Mouse (Mus musculus) neural tube, embryonic 11.5 days (tissue): ENCODE measurements at regions not wholly inside any gene's neighbourhood (a gene's known extent, or its start where the extent isn't known, plus 50 kb on each side); places are given as distances from the start of the nearest gene placed in this dataset.

Source experiments
- ATAC-seq: fragments of 200-750 bp; cut with Nextera tagmentation; 2 replicates; pipeline ENCODE4 v1.8.0; 2017; ENCODE audit warnings: moderate number of reproducible peaks, mild to moderate bottlenecking, moderate TSS enrichment, moderate library complexity; ENCODE audit not compliant: insufficient read depth, low FRiP score, low TSS enrichment
- DNase-seq: peaks from one replicate; pipeline ENCODE4 v3.0.0-alpha.2; 2015; ENCODE audit warnings: low spot score
- H3K27ac ChIP-seq: fragments of 300-500 bp; sonication (generic); 2 replicates; pipeline ENCODE4 v1.5.1; 2014; ENCODE audit warnings: low read depth, mild to moderate bottlenecking, low read length
- H3K27me3 ChIP-seq: fragments of 300-500 bp; sonication (generic); 2 replicates; pipeline ENCODE4 v1.6.1; 2014; ENCODE audit warnings: mild to moderate bottlenecking, low read length, mixed read lengths; ENCODE audit not compliant: control insufficient read depth, insufficient read depth
- H3K36me3 ChIP-seq: fragments of 300-500 bp; sonication (generic); 2 replicates; pipeline ENCODE4 v1.6.1; 2014; ENCODE audit warnings: mild to moderate bottlenecking, low read length, moderate library complexity, mixed read lengths; ENCODE audit not compliant: control insufficient read depth, insufficient read depth
- H3K4me1 ChIP-seq: fragments of 300-500 bp; sonication (generic); 2 replicates; pipeline ENCODE4 v1.6.1; 2014; ENCODE audit warnings: low read length, mixed read lengths; ENCODE audit not compliant: control insufficient read depth, insufficient read depth
- H3K4me2 ChIP-seq: fragments of 300-500 bp; sonication (generic); 2 replicates; pipeline ENCODE4 v1.6.1; 2014; ENCODE audit warnings: low read depth, mild to moderate bottlenecking, moderate library complexity
- H3K4me3 ChIP-seq: fragments of 300-500 bp; sonication (generic); 2 replicates; pipeline ENCODE4 v1.5.1; 2014; ENCODE audit warnings: low read depth, low read length
- H3K9ac ChIP-seq: fragments of 300-500 bp; sonication (generic); 2 replicates; pipeline ENCODE4 v1.6.1; 2014; ENCODE audit warnings: mild to moderate bottlenecking, low read length
- H3K9me3 ChIP-seq: fragments of 300-500 bp; sonication (generic); 2 replicates; pipeline ENCODE4 v1.6.1; 2016; ENCODE audit warnings: low read length; ENCODE audit not compliant: control insufficient read depth
- WGBS: fragments of 180-500 bp; shearing (Covaris S2); extraction: QIAGEN DNeasy Blood & Tissue Kit; methylation state at CpG from one replicate; pipeline ENCODE4 v1.1.7; 2014; 5-methylcytosine and 5-hydroxymethylcytosine counted together

DNA sequence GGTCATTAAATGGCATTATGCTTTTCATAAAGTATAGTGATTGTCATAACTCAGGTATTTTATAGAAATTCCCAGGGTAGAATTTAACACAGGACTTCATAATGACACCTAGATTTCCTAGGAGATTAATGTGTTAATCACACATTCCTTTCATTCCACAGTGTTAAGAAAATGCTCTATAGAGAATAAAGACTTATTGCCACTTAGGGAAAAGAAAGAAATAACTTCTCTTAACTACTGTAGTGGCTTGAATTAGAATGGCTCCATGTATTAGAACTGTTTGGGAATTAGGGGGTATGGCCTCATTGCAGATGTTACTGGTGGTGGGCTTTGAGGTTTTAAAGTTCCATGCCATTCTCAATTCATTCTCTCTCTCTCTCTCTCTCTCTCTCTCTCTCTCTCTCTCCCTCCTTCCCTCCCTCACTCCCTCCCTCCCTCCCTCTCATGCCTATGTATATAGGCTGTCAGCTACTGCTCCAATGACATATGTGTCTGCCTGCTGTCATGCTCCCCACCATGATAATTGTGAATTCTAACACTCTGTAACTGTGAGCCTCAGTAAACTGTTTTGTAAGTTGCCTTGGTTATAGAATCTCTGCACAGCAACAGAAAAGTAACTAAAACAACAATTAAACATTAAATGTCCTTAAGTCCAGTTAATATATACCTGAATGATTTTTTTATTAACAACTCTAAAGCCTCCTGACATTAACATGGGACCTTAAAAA lies 425.1 kb upstream of the Depdc1a start:
- no peaks in the 10 kb centered on the region for H3K27me3 ChIP-seq
- no peak overlapping the region for H3K9ac ChIP-seq
- H3K4me2 ChIP-seq = no peak overlapping the region
- no peak overlapping the region for H3K27ac ChIP-seq
- no peaks in the 10 kb centered on the region for H3K9me3 ChIP-seq
- DNase-seq = no peak
- no peak for ATAC-seq
- no peaks in the 10 kb centered on the region for H3K4me1 ChIP-seq
- H3K4me3 ChIP-seq = no peak overlapping the region
- H3K36me3 ChIP-seq = no peaks in the 10 kb centered on the region

- Histone ChIP-seq H3K27ac (no peak overlapping the region), H3K36me3 (no peaks in the 10 kb centered on the region), H3K9me3 (no peaks in the 10 kb centered on the region), H3K9ac (no peak overlapping the region), H3K4me1 (no peaks in the 10 kb centered on the region), H3K4me3 (no peak overlapping the region), H3K27me3 (no peaks in the 10 kb centered on the region), H3K4me2 (no peak overlapping the region)
- 90% methylated on average over 1 of the region's 1 CpGs for WGBS
- no peak for ATAC-seq
- no peak for DNase-seq
These were observed 438.2 kb upstream of the Depdc1a start for GRCm38 (mm10) chr3:159056960-159057525.

DNA sequence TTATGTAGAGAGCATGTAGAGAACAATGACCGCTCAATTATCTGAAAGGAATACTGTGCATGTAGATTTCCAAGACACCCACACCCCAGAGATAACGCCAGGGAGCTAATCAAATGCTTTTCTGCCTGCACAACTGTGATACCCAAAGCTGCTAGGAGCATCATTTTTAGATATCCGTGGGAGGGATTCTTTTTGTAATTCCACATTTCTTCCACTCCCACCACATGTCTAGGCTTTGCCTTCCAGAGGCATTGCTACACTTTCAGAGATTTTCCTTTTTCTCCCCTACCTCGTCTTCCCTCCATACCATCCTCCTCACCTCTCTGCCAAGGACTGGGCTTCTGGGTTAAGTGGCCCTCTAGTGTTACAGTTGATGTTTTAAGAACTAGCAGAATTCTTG lies 460.4 kb upstream of the Depdc1a start:
- Histone ChIP-seq H3K4me3 (no peak overlapping the region), H3K4me1 (no peaks in the 10 kb centered on the region), H3K4me2 (no peak overlapping the region), H3K36me3 (no peaks in the 10 kb centered on the region), H3K27me3 (no peaks in the 10 kb centered on the region), H3K27ac (no peak overlapping the region), H3K9me3 (no peaks in the 10 kb centered on the region), H3K9ac (no peak overlapping the region)
- WGBS = 75% methylated on average over 4 of the region's 4 CpGs
- DNase-seq (no peak), ATAC-seq (no peak)

DNA sequence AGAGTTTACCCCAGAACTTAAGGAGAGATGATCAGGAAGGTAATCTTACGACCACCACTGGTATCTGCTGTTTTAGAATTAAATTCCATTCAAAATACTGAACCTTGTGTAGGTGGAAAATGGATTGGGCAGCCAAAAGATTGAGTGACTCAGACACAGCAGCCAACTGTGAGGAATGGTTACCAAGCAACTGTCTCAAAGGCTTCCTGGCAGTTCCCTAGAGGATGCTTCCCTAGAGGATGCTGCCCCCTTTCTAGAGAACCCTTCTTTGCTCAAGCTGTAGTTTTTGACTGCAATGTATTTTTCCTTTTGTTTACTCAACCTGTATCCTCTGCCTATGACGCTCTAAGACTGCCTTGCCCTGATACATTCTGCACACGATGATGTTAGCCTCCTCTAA lies 463.7 kb upstream of the Depdc1a start:
- Histone ChIP-seq H3K27ac (no peak overlapping the region), H3K27me3 (no peaks in the 10 kb centered on the region), H3K9me3 (no peaks in the 10 kb centered on the region), H3K4me1 (no peaks in the 10 kb centered on the region), H3K4me2 (no peak overlapping the region), H3K4me3 (no peak overlapping the region), H3K9ac (no peak overlapping the region), H3K36me3 (no peaks in the 10 kb centered on the region)
- 85% methylated on average over 3 of the region's 3 CpGs for WGBS
- ATAC-seq (no peak), DNase-seq (no peak)

DNA sequence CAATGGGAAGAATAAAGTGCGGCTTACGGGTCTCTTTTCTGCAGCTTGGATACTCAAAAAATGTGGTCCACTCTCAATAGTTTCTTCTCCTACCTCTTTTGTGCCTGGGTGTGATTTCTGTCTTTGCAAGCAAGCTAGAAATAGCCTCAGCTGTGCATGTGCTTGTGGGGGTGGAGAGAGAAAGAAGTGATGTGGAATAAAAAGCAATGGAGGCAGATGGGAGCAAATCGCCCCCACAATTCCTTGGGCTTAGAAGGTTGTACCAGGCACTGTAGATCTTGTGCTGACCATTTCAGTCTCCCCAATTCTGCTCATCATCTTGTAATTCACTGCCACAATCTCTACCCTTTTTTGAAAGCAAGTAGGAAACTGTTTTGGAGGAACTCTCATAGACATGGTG lies 464.6 kb upstream of the Depdc1a start:
- 90% methylated on average over 3 of the region's 3 CpGs for WGBS
- Histone ChIP-seq H3K4me3 (no peak overlapping the region), H3K4me1 (no peaks in the 10 kb centered on the region), H3K9me3 (no peaks in the 10 kb centered on the region), H3K27me3 (no peaks in the 10 kb centered on the region), H3K27ac (no peak overlapping the region), H3K4me2 (no peak overlapping the region), H3K9ac (no peak overlapping the region), H3K36me3 (no peaks in the 10 kb centered on the region)
- no peak for DNase-seq
- no peak for ATAC-seq

GRCm38 (mm10) chr3:159029951-159030350 lies 465.3 kb upstream of the Depdc1a start:
- ATAC-seq (no peak), DNase-seq (no peak)
- Histone ChIP-seq H3K9ac (no peak overlapping the region), H3K4me3 (no peak overlapping the region), H3K9me3 (no peaks in the 10 kb centered on the region), H3K4me2 (no peak overlapping the region), H3K4me1 (no peaks in the 10 kb centered on the region), H3K27ac (no peak overlapping the region), H3K27me3 (no peaks in the 10 kb centered on the region), H3K36me3 (no peaks in the 10 kb centered on the region)
- WGBS = 86% methylated on average over 2 of the region's 2 CpGs

DNA sequence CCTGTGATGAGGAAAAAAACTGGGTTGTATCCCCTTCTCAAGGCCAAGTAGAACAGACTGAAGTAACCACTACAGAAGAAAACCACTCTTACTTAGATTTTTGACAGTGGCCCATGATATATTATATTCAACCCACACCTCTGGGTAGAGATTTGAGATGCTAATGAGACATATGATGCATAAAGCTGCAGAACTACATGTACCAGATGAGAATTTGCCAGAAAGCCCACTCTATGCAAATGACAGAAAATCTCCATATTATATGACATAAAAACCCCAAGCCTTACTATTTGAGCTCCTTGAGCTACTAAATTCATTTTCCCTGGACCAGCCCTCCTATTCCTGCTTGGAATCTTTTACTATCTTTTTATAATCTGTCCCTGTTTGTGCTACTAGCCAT lies 458.4 kb upstream of the Lrrc7 start:
- Histone ChIP-seq H3K27ac (no peak overlapping the region), H3K4me3 (no peak overlapping the region), H3K4me1 (no peaks in the 10 kb centered on the region), H3K9ac (no peak overlapping the region), H3K9me3 (no peaks in the 10 kb centered on the region), H3K4me2 (no peak overlapping the region), H3K36me3 (no peaks in the 10 kb centered on the region), H3K27me3 (no peaks in the 10 kb centered on the region)
- DNase-seq (no peak), ATAC-seq (no peak)

GRCm38 (mm10) chr3:159017269-159017668 lies 455.2 kb upstream of the Lrrc7 start:
- Histone ChIP-seq H3K4me2 (no peak overlapping the region), H3K4me1 (no peaks in the 10 kb centered on the region), H3K27me3 (no peaks in the 10 kb centered on the region), H3K27ac (no peak overlapping the region), H3K9me3 (no peaks in the 10 kb centered on the region), H3K36me3 (no peaks in the 10 kb centered on the region), H3K4me3 (no peak overlapping the region), H3K9ac (no peak overlapping the region)
- ATAC-seq = no peak
- DNase-seq = no peak

GRCm38 (mm10) chr3:159016426-159016825 lies 454.4 kb upstream of the Lrrc7 start:
- no peaks in the 10 kb centered on the region for H3K4me1 ChIP-seq
- H3K27ac ChIP-seq = no peak overlapping the region
- no peak overlapping the region for H3K9ac ChIP-seq
- DNase-seq = no peak
- H3K9me3 ChIP-seq = no peaks in the 10 kb centered on the region
- no peak for ATAC-seq
- no peak overlapping the region for H3K4me3 ChIP-seq
- no peak overlapping the region for H3K4me2 ChIP-seq
- no peaks in the 10 kb centered on the region for H3K27me3 ChIP-seq
- no peaks in the 10 kb centered on the region for H3K36me3 ChIP-seq
